Mouse (Mus musculus) ES-E14 (cell line): ENCODE results near the gene Znrf2. TPM values are rescaled to one million over a fixed set of nuclear protein-coding genes. Genes with fewer than 3 reads are reported as not detected.

Experiments
- DNase-seq: peaks from one replicate; pipeline ENCODE4 v3.0.0-alpha.2; 2013; ENCODE audit warnings: low read depth, low spot score
- H3K27ac ChIP-seq: 2 replicates; pipeline ENCODE4 v1.5.1; 2012; ENCODE audit warnings: low read depth, mild to moderate bottlenecking, low read length, moderate library complexity, mixed read lengths; ENCODE audit not compliant: poor library complexity, insufficient read depth, severe bottlenecking
- H3K36me3 ChIP-seq: 2 replicates; pipeline ENCODE4 v1.6.1; 2012; ENCODE audit warnings: mild to moderate bottlenecking, low read length, moderate library complexity, mixed read lengths; ENCODE audit not compliant: control insufficient read depth, poor library complexity, insufficient read depth, severe bottlenecking
- H3K4me1 ChIP-seq, 2 experiments: fragments of 150-350 bp in 1 of 2; sonication (generic) in 1 of 2; 2 replicates each; pipeline ENCODE4 v1.6.1; 2012; ENCODE audit warnings: low read length in 2 of 2, mild to moderate bottlenecking in 1 of 2, mixed read lengths in 1 of 2; ENCODE audit not compliant: control insufficient read depth in 2 of 2, insufficient read depth in 2 of 2, poor library complexity in 1 of 2
- H3K4me3 ChIP-seq, 2 experiments: fragments of 150-350 bp in 1 of 2; sonication (generic) in 1 of 2; 2 replicates each; pipeline ENCODE4 v1.5.1; 2012; ENCODE audit warnings: low read length in 2 of 2, low read depth in 1 of 2, mild to moderate bottlenecking in 1 of 2, mixed read lengths in 1 of 2; ENCODE audit not compliant: insufficient read depth in 1 of 2, poor library complexity in 1 of 2, severe bottlenecking in 1 of 2
- H3K9ac ChIP-seq: 2 replicates; pipeline ENCODE4 v1.6.1; 2012; ENCODE audit warnings: low read depth, mild to moderate bottlenecking, low read length, mixed read lengths; ENCODE audit not compliant: poor library complexity, insufficient read depth, severe bottlenecking
- H3K9me3 ChIP-seq: fragments of 150-350 bp; sonication (generic); 2 replicates; pipeline ENCODE4 v1.6.1; 2012; ENCODE audit warnings: low read depth, mild to moderate bottlenecking, low read length; ENCODE audit not compliant: control insufficient read depth, insufficient read depth
- CHD2 ChIP-seq: IDR thresholded peaks from 2 replicates; pipeline ENCODE4 v1.6.1; 2014; ENCODE audit warnings: mild to moderate bottlenecking, low read depth, low read length, inconsistent platforms
- HCFC1 ChIP-seq: IDR thresholded peaks from 2 replicates; pipeline ENCODE4 v1.6.1; 2012; ENCODE audit warnings: low read length, inconsistent platforms, borderline replicate concordance; ENCODE audit not compliant: insufficient read depth
- MAFK ChIP-seq: IDR thresholded peaks from 2 replicates; pipeline ENCODE4 v1.6.1; 2014; ENCODE audit warnings: mild to moderate bottlenecking, low read depth, low read length, inconsistent platforms; ENCODE audit not compliant: insufficient read depth
- ZC3H11A ChIP-seq: IDR thresholded peaks from 2 replicates; pipeline ENCODE4 v1.6.1; 2012; ENCODE audit warnings: low read depth, mild to moderate bottlenecking, inconsistent platforms, low read length, borderline replicate concordance
- ZNF384 ChIP-seq: IDR thresholded peaks from 2 replicates; pipeline ENCODE4 v1.6.1; 2012; ENCODE audit warnings: low read depth, low read length, inconsistent platforms
- in situ Hi-C, 2 experiments: fragments of 600-800 bp; cut with MboI; formaldehyde crosslinking; loops; one replicate each; pipeline ENCODE4 v1.15.1; 2025; ENCODE audit warnings: low sequenced_read_pairs in 2 of 2, inconsistent platforms in 1 of 2; ENCODE audit not compliant: unreplicated experiment in 2 of 2
- total RNA-seq: library from RNA; depleted of rRNA; stranded (reverse); fragments of 300-350 nt; gene quantifications from 2 replicates; pipeline ENCODE4 v1.2.3, GENCODE M21; 2012

The Znrf2 gene
- total RNA-seq, 1 experiment: 35.0 TPM

- no peak for DNase-seq
- Histone ChIP-seq H3K27ac (no peak overlapping the region), H3K36me3 (no peaks in the 10 kb centered on the region), H3K9me3 (no peaks in the 10 kb centered on the region), H3K4me1 (no peaks in the 10 kb centered on the region), H3K4me3 (no peak overlapping the region), H3K9ac (no peak overlapping the region)
- in situ Hi-C loops: no loop called here
- no peak for TF ChIP-seq CHD2
- TF ChIP-seq ZNF384: no peak
- no peak for TF ChIP-seq MAFK
- no peak for TF ChIP-seq HCFC1
- no peak for TF ChIP-seq ZC3H11A
Measured at GRCm38 (mm10) chr6:54789139-54789538, 27.6 kb upstream of the Znrf2 start.

- Histone ChIP-seq H3K9ac (no peak overlapping the region), H3K4me1 (no peaks in the 10 kb centered on the region), H3K36me3 (no peaks in the 10 kb centered on the region), H3K4me3 (no peak overlapping the region), H3K27ac (no peak overlapping the region), H3K9me3 (no peaks in the 10 kb centered on the region)
- TF ChIP-seq MAFK: no peak
- no peak for TF ChIP-seq CHD2
- TF ChIP-seq HCFC1: no peak
- TF ChIP-seq ZNF384: no peak
- no peak for TF ChIP-seq ZC3H11A
- in situ Hi-C loops: no loop called here
- DNase-seq: no peak
Measured at GRCm38 (mm10) chr6:54790071-54790470, 26.6 kb upstream of the Znrf2 start.

- no peaks in the 10 kb centered on the region for H3K36me3 ChIP-seq
- TF ChIP-seq ZNF384: no peak
- TF ChIP-seq CHD2: no peak
- no peak for TF ChIP-seq MAFK
- no peak for TF ChIP-seq HCFC1
- TF ChIP-seq ZC3H11A: no peak
- no peak overlapping the region for H3K4me3 ChIP-seq
- no peaks in the 10 kb centered on the region for H3K4me1 ChIP-seq
- H3K9ac ChIP-seq: no peak overlapping the region
- in situ Hi-C loops: no loop called here
- DNase-seq: no peak
- no peaks in the 10 kb centered on the region for H3K9me3 ChIP-seq
- no peak overlapping the region for H3K27ac ChIP-seq
Measured at GRCm38 (mm10) chr6:54793853-54794252, 22.9 kb upstream of the Znrf2 start.

- in situ Hi-C loops: no loop called here
Measured at GRCm38 (mm10) chr6:54794372-54794771, 22.3 kb upstream of the Znrf2 start.

GRCm38 (mm10) chr6:54794991-54795390, 21.7 kb upstream of the Znrf2 start:
- in situ Hi-C loops: no loop called here

More at GRCm38 (mm10) chr6:54794372-54794771, 22.3 kb upstream of the Znrf2 start:
- Histone ChIP-seq H3K4me3 (no peak overlapping the region), H3K9ac (no peak overlapping the region), H3K9me3 (no peaks in the 10 kb centered on the region), H3K27ac (no peak overlapping the region), H3K4me1 (no peaks in the 10 kb centered on the region), H3K36me3 (no peaks in the 10 kb centered on the region)
- peak; percentile 36 for DNase-seq
- no peak for TF ChIP-seq HCFC1
- TF ChIP-seq CHD2: no peak
- TF ChIP-seq ZC3H11A: peak; percentile 48; the same call in 1 of the 2 replicates
- TF ChIP-seq ZNF384: no peak
- no peak for TF ChIP-seq MAFK

More at GRCm38 (mm10) chr6:54794991-54795390, 21.7 kb upstream of the Znrf2 start:
- DNase-seq: no peak
- Histone ChIP-seq H3K9me3 (no peaks in the 10 kb centered on the region), H3K27ac (no peak overlapping the region), H3K36me3 (no peaks in the 10 kb centered on the region), H3K4me1 (no peaks in the 10 kb centered on the region), H3K9ac (no peak overlapping the region), H3K4me3 (no peak overlapping the region)
- TF ChIP-seq ZNF384 (no peak), ZC3H11A (no peak), MAFK (no peak), CHD2 (no peak), HCFC1 (no peak)
